In the genomic region with DNA sequence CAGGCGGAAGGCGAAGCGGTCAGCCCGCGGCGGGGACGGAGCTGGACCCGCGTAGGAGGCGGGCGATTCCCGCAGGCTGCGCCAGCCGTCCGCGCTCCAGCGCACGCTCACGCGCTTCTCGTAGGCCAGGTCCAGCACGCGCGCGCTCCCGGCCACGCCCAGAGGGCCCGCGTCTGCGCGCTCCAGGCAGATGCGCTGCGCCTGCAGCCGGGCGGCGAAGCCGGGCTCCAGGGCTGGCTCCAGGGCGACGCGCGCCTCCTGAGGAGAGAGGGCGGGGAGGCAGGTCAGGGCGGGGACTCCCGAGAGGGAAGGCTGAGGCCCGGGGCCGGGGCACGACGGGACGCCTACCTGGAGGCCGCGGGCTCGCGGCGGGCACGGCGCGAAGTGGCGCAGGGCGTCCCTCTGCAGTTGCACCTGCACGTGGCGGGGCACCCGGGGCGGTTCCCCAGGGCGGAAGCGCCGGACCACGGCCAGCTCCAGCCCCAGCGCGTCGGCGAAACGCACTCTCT, we compare ENCODE assay signal across 7 mouse cellular contexts. TPM values are rescaled to one million over a fixed set of nuclear protein-coding genes. Genes with fewer than 3 reads are reported as not detected.
DNase-seq lines count a peak whose midpoint lies in the region; ATAC-seq and TF ChIP-seq lines count a peak whose summit lies in the region.

No protein-coding gene starts in this region.

- peak overlapping the region; percentile 82 for H3K4me3 ChIP-seq in intestine, embryonic 16.5 days (ENCODE audit: low read length)
- H3K4me3 ChIP-seq in limb, embryonic 10.5 days = peak overlapping the region; percentile 67
- H3K4me3 ChIP-seq in midbrain, embryonic 12.5 days = peak overlapping the region; percentile 77
- H3K4me3 ChIP-seq in small intestine, adult 2 months (ENCODE audit: low read depth, low read length) = peak overlapping the region; percentile 78

- under 1% methylated on average over 64 of the region's 72 CpGs for WGBS in intestine, embryonic 16.5 days
- WGBS in limb, embryonic 10.5 days = under 1% methylated on average over 72 of the region's 72 CpGs
- WGBS in midbrain, embryonic 12.5 days = under 1% methylated on average over 50 of the region's 72 CpGs
- WGBS in small intestine, adult 2 months = under 1% methylated on average over 72 of the region's 72 CpGs

- no peaks in the 10 kb centered on the region for H3K9me3 ChIP-seq in intestine, embryonic 16.5 days (ENCODE audit: control insufficient read depth, low read length)
- no peaks in the 10 kb centered on the region for H3K9me3 ChIP-seq in limb, embryonic 10.5 days (replicated peaks)
- no peaks in the 10 kb centered on the region for H3K9me3 ChIP-seq in midbrain, embryonic 12.5 days

- TF ChIP-seq CTCF in small intestine, adult 2 months (IDR thresholded peaks at IDR 0.05; ENCODE audit: extremely low read depth, insufficient read length, insufficient replicate concordance, low read depth, low read length) = no peak

- H3K36me3 ChIP-seq in intestine, embryonic 16.5 days (ENCODE audit: control insufficient read depth, insufficient read depth, low read length) = no peaks in the 10 kb centered on the region
- H3K36me3 ChIP-seq in limb, embryonic 10.5 days = no peaks in the 10 kb centered on the region
- H3K36me3 ChIP-seq in midbrain, embryonic 12.5 days = no peaks in the 10 kb centered on the region
- no peaks in the 10 kb centered on the region for H3K36me3 ChIP-seq in small intestine, adult 2 months (ENCODE audit: control insufficient read depth, insufficient read depth, low read length)

- peak overlapping the region; percentile 94 for H3K4me2 ChIP-seq in intestine, embryonic 16.5 days (ENCODE audit: low read depth, low read length)
- peak overlapping the region; percentile 99 for H3K4me2 ChIP-seq in midbrain, embryonic 12.5 days (replicated peaks)

- intact Hi-C loops in gastrocnemius, postnatal 36 days (cut with DNase I) = loop anchor here (1.0 kb wide), 1 partner anchor 12 kb away; no protein-coding TSS in a partner anchor

- H3K27ac ChIP-seq in intestine, embryonic 16.5 days (ENCODE audit: low read length) = peak overlapping the region; percentile 88
- peak overlapping the region; percentile 72 for H3K27ac ChIP-seq in limb, embryonic 10.5 days
- peak overlapping the region; percentile 90 for H3K27ac ChIP-seq in midbrain, embryonic 12.5 days (replicated peaks)
- H3K27ac ChIP-seq in small intestine, adult 2 months (ENCODE audit: insufficient read depth, low read depth, low read length) = peak overlapping the region; percentile 60

- peak; percentile 97 for DNase-seq in adrenal gland, adult 2 months
- DNase-seq in embryo, embryonic 11.5 days (ENCODE audit: low read depth, low spot score) = peak; percentile 84
- DNase-seq in gastrocnemius, postnatal 36 days = peak; percentile 82 to 83
- peak; percentile 88 for DNase-seq in limb, embryonic 10.5 days (ENCODE audit: low spot score)

- peak; percentile 94 for ATAC-seq in intestine, embryonic 16.5 days
- peak; percentile 90 for ATAC-seq in midbrain, embryonic 12.5 days (ENCODE audit: low FRiP score, low read depth)

- no peaks in the 10 kb centered on the region for H3K27me3 ChIP-seq in intestine, embryonic 16.5 days (replicated peaks; ENCODE audit: control insufficient read depth, insufficient read depth, low read length)
- peaks cover 40% of the 10 kb centered on the region for H3K27me3 ChIP-seq in limb, embryonic 10.5 days (ENCODE audit: low read depth, poor library complexity, severe bottlenecking)
- peaks cover 12% of the 10 kb centered on the region for H3K27me3 ChIP-seq in midbrain, embryonic 12.5 days
- H3K27me3 ChIP-seq in small intestine, adult 2 months (ENCODE audit: control insufficient read depth, insufficient read depth, low read length) = no peaks in the 10 kb centered on the region

- peak overlapping the region; percentile 81 for H3K9ac ChIP-seq in intestine, embryonic 16.5 days (ENCODE audit: low read depth, low read length)
- H3K9ac ChIP-seq in midbrain, embryonic 12.5 days (replicated peaks) = peak overlapping the region; percentile 76

- H3K4me1 ChIP-seq in intestine, embryonic 16.5 days (ENCODE audit: control insufficient read depth, insufficient read depth, low read length) = peaks cover 12% of the 10 kb centered on the region
- H3K4me1 ChIP-seq in limb, embryonic 10.5 days = peaks cover 22% of the 10 kb centered on the region
- H3K4me1 ChIP-seq in midbrain, embryonic 12.5 days = peaks cover 17% of the 10 kb centered on the region
- peaks cover 10% of the 10 kb centered on the region; the same call in 1 of the 2 replicates for H3K4me1 ChIP-seq in small intestine, adult 2 months (ENCODE audit: control insufficient read depth, insufficient read depth, insufficient read length, low read length)

- TF ChIP-seq POLR2A in small intestine, adult 2 months (IDR thresholded peaks at IDR 0.05; ENCODE audit: low read depth, low read length) = no peak; the same call in 1 of the 2 replicates

RNA-seq across cellular contexts. Expression of gene Ppp1r3e, which starts 0.8 kb away (rescaled TPM):
- 10 to 100 TPM; 13.0 to 19.6 TPM for total RNA-seq in adrenal gland, adult 2 months (2021)
- 41.8 and 45.9 TPM in 2 replicates for polyA plus RNA-seq in adrenal gland, adult 2 months (2012; rRNA removed)
- 1 to 10 TPM; 2.9 to 3.0 TPM for total RNA-seq in gastrocnemius, postnatal 36 days (2021)
- 1.4 and 1.8 TPM in 2 replicates for polyA plus RNA-seq in intestine, embryonic 16.5 days (2015; fragmentation: Nextera tagmentation; extraction: Ambion mirVana)
- 0.08 TPM in 1 of 2 replicates, not detected in the other for polyA plus RNA-seq in limb, embryonic 10.5 days (2016; fragmentation: Nextera tagmentation; extraction: Ambion mirVana)
- polyA plus RNA-seq in midbrain, embryonic 12.5 days (2016; fragmentation: Nextera tagmentation; extraction: Ambion mirVana) = 0.80 and 1.6 TPM in 2 replicates
- 8.9 and 17.4 TPM in 2 replicates for polyA plus RNA-seq in small intestine, adult 2 months (2012; rRNA removed)

RNA-seq across cellular contexts. Expression of gene Homez, which starts 5.8 kb away (rescaled TPM):
- 10 to 100 TPM; 12.1 to 18.8 TPM for total RNA-seq in adrenal gland, adult 2 months (2021)
- polyA plus RNA-seq in adrenal gland, adult 2 months (2012; rRNA removed) = 3.5 and 4.1 TPM in 2 replicates
- total RNA-seq in gastrocnemius, postnatal 36 days (2021) = 1 to 10 TPM; 2.6 to 4.0 TPM
- 6.1 and 10.2 TPM in 2 replicates for polyA plus RNA-seq in intestine, embryonic 16.5 days (2015; fragmentation: Nextera tagmentation; extraction: Ambion mirVana)
- polyA plus RNA-seq in limb, embryonic 10.5 days (2016; fragmentation: Nextera tagmentation; extraction: Ambion mirVana) = 17.8 and 22.6 TPM in 2 replicates
- polyA plus RNA-seq in midbrain, embryonic 12.5 days (2016; fragmentation: Nextera tagmentation; extraction: Ambion mirVana) = 16.4 and 18.6 TPM in 2 replicates
- polyA plus RNA-seq in small intestine, adult 2 months (2012; rRNA removed) = 1.1 and 2.0 TPM in 2 replicates

RNA-seq across cellular contexts. Expression of gene Bcl2l2, which starts 6.6 kb away (rescaled TPM):
- total RNA-seq in adrenal gland, adult 2 months (2021) = 10 to 100 TPM; 42.6 to 57.7 TPM
- polyA plus RNA-seq in adrenal gland, adult 2 months (2012; rRNA removed) = 43.3 and 45.1 TPM in 2 replicates
- 10 to 100 TPM; 20.9 to 25.9 TPM for total RNA-seq in gastrocnemius, postnatal 36 days (2021)
- 5.1 and 5.8 TPM in 2 replicates for polyA plus RNA-seq in intestine, embryonic 16.5 days (2015; fragmentation: Nextera tagmentation; extraction: Ambion mirVana)
- polyA plus RNA-seq in limb, embryonic 10.5 days (2016; fragmentation: Nextera tagmentation; extraction: Ambion mirVana) = 1.7 and 2.2 TPM in 2 replicates
- 2.7 and 3.7 TPM in 2 replicates for polyA plus RNA-seq in midbrain, embryonic 12.5 days (2016; fragmentation: Nextera tagmentation; extraction: Ambion mirVana)
- polyA plus RNA-seq in small intestine, adult 2 months (2012; rRNA removed) = 22.5 and 29.8 TPM in 2 replicates

RNA-seq across cellular contexts. Expression of gene Gm20521, which starts 6.6 kb away (rescaled TPM):
- total RNA-seq in adrenal gland, adult 2 months (2021) = 1 to 10 TPM in 1 of 2 experiments, not detected in 1; 7.1 TPM
- polyA plus RNA-seq in adrenal gland, adult 2 months (2012; rRNA removed) = 37.6 and 42.4 TPM in 2 replicates
- total RNA-seq in gastrocnemius, postnatal 36 days (2021) = not detected
- 0.49 and 0.76 TPM in 2 replicates for polyA plus RNA-seq in intestine, embryonic 16.5 days (2015; fragmentation: Nextera tagmentation; extraction: Ambion mirVana)
- 0.55 TPM in 1 of 2 replicates, not detected in the other for polyA plus RNA-seq in limb, embryonic 10.5 days (2016; fragmentation: Nextera tagmentation; extraction: Ambion mirVana)
- 0.22 TPM in 1 of 2 replicates, not detected in the other for polyA plus RNA-seq in midbrain, embryonic 12.5 days (2016; fragmentation: Nextera tagmentation; extraction: Ambion mirVana)
- 5.8 and 12.4 TPM in 2 replicates for polyA plus RNA-seq in small intestine, adult 2 months (2012; rRNA removed)

RNA-seq across cellular contexts. Expression of gene Pabpn1, which starts 15.7 kb away (rescaled TPM):
- 100 to 1,000 TPM; 167 to 196 TPM for total RNA-seq in adrenal gland, adult 2 months (2021)
- 69.3 and 80.4 TPM in 2 replicates for polyA plus RNA-seq in adrenal gland, adult 2 months (2012; rRNA removed)
- 10 to 100 TPM; 51.0 to 53.2 TPM for total RNA-seq in gastrocnemius, postnatal 36 days (2021)
- 79.8 and 84.7 TPM in 2 replicates for polyA plus RNA-seq in intestine, embryonic 16.5 days (2015; fragmentation: Nextera tagmentation; extraction: Ambion mirVana)
- 173 and 178 TPM in 2 replicates for polyA plus RNA-seq in limb, embryonic 10.5 days (2016; fragmentation: Nextera tagmentation; extraction: Ambion mirVana)
- polyA plus RNA-seq in midbrain, embryonic 12.5 days (2016; fragmentation: Nextera tagmentation; extraction: Ambion mirVana) = 199 and 238 TPM in 2 replicates
- polyA plus RNA-seq in small intestine, adult 2 months (2012; rRNA removed) = 19.7 and 36.0 TPM in 2 replicates

Comparison
In these comparisons a context has a peak if more than half of its experiments do, and no peak if none do; other contexts are left out.
1. Peak in every context shown above with its lines: DNase-seq, ATAC-seq, H3K4me3 ChIP-seq and H3K27ac ChIP-seq.